Mouse (Mus musculus) ES-Bruce4 (cell line): ENCODE measurements around the gene Cyp27b1.

Source experiments
- CTCF ChIP-seq: IDR thresholded peaks from one replicate; pipeline ENCODE4 v1.8.1; 2011; ENCODE audit warnings: low read depth, low read length
- EP300 ChIP-seq: IDR thresholded peaks from 2 replicates; pipeline ENCODE4 v1.6.1; 2011; ENCODE audit warnings: low read depth, low read length; ENCODE audit not compliant: insufficient read depth
- POLR2A ChIP-seq: IDR thresholded peaks from one replicate; pipeline ENCODE4 v1.8.1; 2011; ENCODE audit warnings: low read length; ENCODE audit not compliant: insufficient read depth

- no peak for TF ChIP-seq POLR2A
- TF ChIP-seq CTCF = no peak
- TF ChIP-seq EP300 = no peak
These were observed 16.1 kb downstream of the Cyp27b1 start for GRCm38 (mm10) chr10:127063913-127064870.
